Mouse (Mus musculus) thymus, postnatal 0 days (tissue): ENCODE results near the gene Cntd1. TPM values are rescaled to one million over a fixed set of nuclear protein-coding genes. Genes with fewer than 3 reads are reported as not detected.
"Not testable (repeated sequence)": the region's sequence is repeated elsewhere in the genome, so short reads cannot be mapped to it uniquely, and the experiment has no call there.

Experiments used
- DNase-seq: peaks from one replicate; pipeline ENCODE4 v3.0.0-alpha.2; 2015; ENCODE audit warnings: low spot score
- polyA plus RNA-seq: library from polyadenylated mRNA; unstranded; fragments of >200 nt; fragmentation: Nextera tagmentation; extraction: Ambion mirVana; gene quantifications from 2 replicates; pipeline ENCODE4 v1.2.1, GENCODE M21; 2015

The Cntd1 gene
- polyA plus RNA-seq, 1 experiment from 2014 or later: 1.3 TPM

GRCm38 (mm10) chr11:101282896-101283295 is 4.1 kb downstream of the Cntd1 start:
- no peak for DNase-seq

GRCm38 (mm10) chr11:101283805-101284204 is 5.0 kb downstream of the Cntd1 start:
- DNase-seq: no peak

GRCm38 (mm10) chr11:101287306-101287705 is 8.5 kb downstream of the Cntd1 start:
- DNase-seq: no peak

- DNase-seq: no peak
Observed at GRCm38 (mm10) chr11:101291231-101291630, 12.4 kb downstream of the Cntd1 start.

- no peak for DNase-seq
Observed at GRCm38 (mm10) chr11:101295191-101295590, 16.4 kb downstream of the Cntd1 start.

GRCm38 (mm10) chr11:101300881-101301280 is 22.1 kb downstream of the Cntd1 start:
- DNase-seq: no peak

GRCm38 (mm10) chr11:101301299-101302003 is 22.6 kb downstream of the Cntd1 start:
- no peak for DNase-seq

GRCm38 (mm10) chr11:101302004-101302798 is 23.4 kb downstream of the Cntd1 start, which contains the start of gene Becn1:
TSS of gene Becn1 (minus strand) at chr11:101302286.
- peak; percentile 93 for DNase-seq

GRCm38 (mm10) chr11:101307744-101308143 is 28.9 kb downstream of the Cntd1 start:
- DNase-seq: no peak

- no peak for DNase-seq
Observed at GRCm38 (mm10) chr11:101311083-101311482, 32.3 kb downstream of the Cntd1 start.

- no peak for DNase-seq
Observed at GRCm38 (mm10) chr11:101312150-101312549, 33.3 kb downstream of the Cntd1 start.

- no peak for DNase-seq
Observed at GRCm38 (mm10) chr11:101314567-101314966, 35.8 kb downstream of the Cntd1 start.

- no peak for DNase-seq
Observed at GRCm38 (mm10) chr11:101315082-101315650, 36.4 kb downstream of the Cntd1 start.

GRCm38 (mm10) chr11:101315665-101316500 is 37.1 kb downstream of the Cntd1 start, which contains the start of gene Psme3:
TSS of gene Psme3 (plus strand) at chr11:101316213.
- peak; percentile 92 for DNase-seq

- DNase-seq: no peak
Observed at GRCm38 (mm10) chr11:101316501-101316917, 37.7 kb downstream of the Cntd1 start.

- peak; percentile 35 for DNase-seq
Observed at GRCm38 (mm10) chr11:101323609-101324008, 44.8 kb downstream of the Cntd1 start.

- no peak for DNase-seq
Observed at GRCm38 (mm10) chr11:101324763-101325162, 46.0 kb downstream of the Cntd1 start, which contains the start of gene Aoc2. TSS of gene Aoc2 (plus strand) at chr11:101325063.

- not testable (repeated sequence) for DNase-seq
Observed at GRCm38 (mm10) chr11:101325201-101325600, 46.4 kb downstream of the Cntd1 start.

GRCm38 (mm10) chr11:101326147-101326546 is 47.3 kb downstream of the Cntd1 start:
- DNase-seq: no peak

- DNase-seq: no peak
Observed at GRCm38 (mm10) chr11:101327311-101327710, 48.5 kb downstream of the Cntd1 start.
